Mouse (Mus musculus) fibroblast of lung, adult 2 months (primary cell): ENCODE measurements around the gene Pfkl.
"Not testable (repeated sequence)": the region's sequence is repeated elsewhere in the genome, so short reads cannot be mapped to it uniquely, and the experiment has no call there.

Source experiments
- DNase-seq: peaks from one replicate; pipeline ENCODE4 v3.0.0-alpha.2; 2011; ENCODE audit warnings: low read depth

Pfkl gene

GRCm38 (mm10) chr10:77971191-77971590 lies 38.7 kb downstream of the Pfkl start:
- DNase-seq: no peak

GRCm38 (mm10) chr10:77970481-77970880 lies 39.4 kb downstream of the Pfkl start, which contains the start of gene Trpm2:
TSS of gene Trpm2 (minus strand) at chr10:77970563.
- DNase-seq: no peak

GRCm38 (mm10) chr10:77969973-77970325 lies 39.9 kb downstream of the Pfkl start:
- no peak for DNase-seq

- no peak for DNase-seq
Observed at GRCm38 (mm10) chr10:77969274-77969972, 40.5 kb downstream of the Pfkl start.

- no peak for DNase-seq
Observed at GRCm38 (mm10) chr10:77963971-77964370, 45.9 kb downstream of the Pfkl start.

GRCm38 (mm10) chr10:77962725-77963124 lies 47.2 kb downstream of the Pfkl start:
- no peak for DNase-seq

- not testable (repeated sequence) for DNase-seq
Observed at GRCm38 (mm10) chr10:77950468-77950867, 59.4 kb downstream of the Pfkl start.

GRCm38 (mm10) chr10:77939685-77940084 lies 70.2 kb downstream of the Pfkl start:
- DNase-seq: no peak
